Mouse (Mus musculus) ES-E14 (cell line): ENCODE results near the gene Flrt2.

Experiments used
- MAFK ChIP-seq: IDR thresholded peaks from 2 replicates; pipeline ENCODE4 v1.6.1; 2014; ENCODE audit warnings: mild to moderate bottlenecking, low read depth, low read length, inconsistent platforms; ENCODE audit not compliant: insufficient read depth
- ZNF384 ChIP-seq: IDR thresholded peaks from 2 replicates; pipeline ENCODE4 v1.6.1; 2012; ENCODE audit warnings: low read depth, low read length, inconsistent platforms

DNA sequence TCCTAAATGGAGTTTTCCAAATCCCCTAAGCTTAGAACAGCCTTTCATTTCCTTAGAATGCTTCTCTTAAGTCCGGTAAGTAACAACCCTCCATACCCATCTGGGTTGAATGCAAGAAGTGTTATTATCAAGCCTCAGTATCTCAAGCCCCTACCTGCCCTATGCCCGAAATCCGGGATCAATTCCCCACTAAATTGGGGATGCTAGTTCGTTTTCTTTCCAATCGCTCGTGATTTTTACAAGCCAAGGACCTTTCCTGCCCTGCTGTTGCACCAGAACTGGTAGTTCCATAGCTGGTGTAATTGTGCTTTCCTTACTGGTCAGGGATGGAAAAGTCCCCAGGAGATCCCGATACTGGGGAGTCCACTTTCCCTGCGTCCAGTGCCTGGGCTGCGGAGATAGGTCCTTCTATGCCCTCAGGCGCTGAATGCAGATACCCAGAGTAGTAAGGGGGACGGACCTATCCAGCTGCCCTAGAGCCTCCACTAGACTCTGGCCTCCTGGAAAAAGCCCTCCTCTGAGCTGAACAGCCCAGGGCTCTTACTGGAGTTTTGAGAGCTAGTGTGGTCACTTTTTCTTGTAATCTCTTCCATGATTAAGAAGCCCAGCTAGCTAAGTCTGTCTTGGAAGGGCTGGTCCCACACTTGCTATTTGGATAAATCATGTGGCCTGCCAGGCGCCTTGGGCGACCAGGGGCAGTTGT, 1.1 kb downstream of the Flrt2 start:
- TF ChIP-seq ZNF384, result no peak
- no peak for TF ChIP-seq MAFK
